Mouse (Mus musculus) liver, embryonic 14.5 days (tissue): ENCODE data around the gene Lztr1. TPM values are rescaled to one million over a fixed set of nuclear protein-coding genes. Genes with fewer than 3 reads are reported as not detected.

Experiments
- ATAC-seq: fragments of 200-750 bp; cut with Nextera tagmentation; 2 replicates; pipeline ENCODE4 v1.8.0; 2017; ENCODE audit warnings: moderate number of reproducible peaks, mild to moderate bottlenecking, moderate library complexity; ENCODE audit not compliant: insufficient read depth
- DNase-seq, 3 experiments: peaks; one replicate each; pipeline ENCODE4 v3.0.0-alpha.2; 2012 to 2013; ENCODE audit warnings: low read depth in 3 of 3, low spot score in 3 of 3
- H3K27ac ChIP-seq: fragments of 300-500 bp; sonication (generic); 2 replicates; pipeline ENCODE4 v1.5.1; 2014; ENCODE audit warnings: moderate library complexity, mild to moderate bottlenecking, control low read depth, inconsistent platforms
- H3K27me3 ChIP-seq: fragments of 300-500 bp; sonication (generic); 2 replicates; pipeline ENCODE4 v1.6.1; 2014; ENCODE audit warnings: mild to moderate bottlenecking, low read length, moderate library complexity; ENCODE audit not compliant: control insufficient read depth, insufficient read depth
- H3K36me3 ChIP-seq: fragments of 300-500 bp; sonication (generic); replicated peaks from 2 replicates; pipeline ENCODE4 v1.6.1; 2014; ENCODE audit warnings: low read depth; ENCODE audit not compliant: control insufficient read depth, insufficient read depth
- H3K4me1 ChIP-seq, 2 experiments: fragments of 200-500 bp in 1 of 2; fragments of 300-500 bp in 1 of 2; sonication (generic) in 1 of 2; replicated peaks; 2 replicates each; pipeline ENCODE4 v1.6.1; 2012 to 2014; ENCODE audit warnings: antibody characterized with exemption in 1 of 2, inconsistent platforms in 1 of 2, low read length in 1 of 2; ENCODE audit not compliant: control insufficient read depth in 2 of 2, insufficient read depth in 2 of 2
- H3K4me2 ChIP-seq: fragments of 300-500 bp; sonication (generic); 2 replicates; pipeline ENCODE4 v1.6.1; 2014; ENCODE audit warnings: low read depth, mild to moderate bottlenecking, control low read depth, moderate library complexity
- H3K4me3 ChIP-seq, 2 experiments: fragments of 200-500 bp in 1 of 2; fragments of 300-500 bp in 1 of 2; sonication (generic) in 1 of 2; 2 replicates each; pipeline ENCODE4 v1.5.1; 2012 to 2014; ENCODE audit warnings: low read depth in 2 of 2, low read length in 2 of 2, mild to moderate bottlenecking in 2 of 2, control low read depth in 1 of 2, inconsistent platforms in 1 of 2, moderate library complexity in 1 of 2; ENCODE audit not compliant: insufficient read depth in 1 of 2
- H3K9ac ChIP-seq: fragments of 300-500 bp; sonication (generic); replicated peaks from 2 replicates; pipeline ENCODE4 v1.6.1; 2014; ENCODE audit warnings: mild to moderate bottlenecking, control low read depth, moderate library complexity
- H3K9me3 ChIP-seq: fragments of 300-500 bp; sonication (generic); 2 replicates; pipeline ENCODE4 v1.6.1; 2016; ENCODE audit warnings: low read length, mixed read lengths; ENCODE audit not compliant: control insufficient read depth
- CTCF ChIP-seq: IDR thresholded peaks from 2 replicates; pipeline ENCODE4 v1.5.1; 2016; ENCODE audit warnings: antibody characterized with exemption, low read depth, control low read depth
- EP300 ChIP-seq: IDR thresholded peaks from 2 replicates; pipeline ENCODE4 v1.6.1; 2016; ENCODE audit warnings: antibody characterized with exemption, low read depth
- WGBS: fragments of 180-500 bp; shearing (Covaris S2); extraction: QIAGEN DNeasy Blood & Tissue Kit; methylation state at CpG from one replicate; pipeline ENCODE4 v1.1.7; 2014; ENCODE audit not compliant: insufficient replicate concordance; 5-methylcytosine and 5-hydroxymethylcytosine counted together
- polyA plus RNA-seq, 2 experiments: library from polyadenylated mRNA; depleted of rRNA in 1 of 2; stranded (reverse) in 1 of 2; unstranded in 1 of 2; fragments of >200 nt; fragmentation: Nextera tagmentation in 1 of 2; extraction: Ambion mirVana in 1 of 2; gene quantifications; 2 replicates each; pipeline versions ENCODE4 v1.2.1 to v1.2.3; 2012 to 2014

The Lztr1 gene
- polyA plus RNA-seq, 2 experiments: 15.5 to 32.5 TPM

GRCm38 (mm10) chr16:17566186-17566585 is 57.7 kb downstream of the Lztr1 start:
- Histone ChIP-seq H3K27me3 (peaks cover 2% of the 10 kb centered on the region; the same call in 1 of the 2 replicates), H3K36me3 (no peaks in the 10 kb centered on the region), H3K27ac (no peak overlapping the region), H3K4me3 (no peak overlapping the region), H3K9me3 (no peaks in the 10 kb centered on the region), H3K9ac (no peak overlapping the region), H3K4me2 (no peak overlapping the region), H3K4me1 (peaks cover 3 to 4% of the 10 kb centered on the region in 2 experiments; a peak in 3 of 4 replicates)
- no peak for DNase-seq
- ATAC-seq: no peak
- 29% methylated on average over 4 of the region's 4 CpGs for WGBS
- peak; percentile 28; the same call in 1 of the 2 replicates for TF ChIP-seq CTCF
- no peak for TF ChIP-seq EP300

Other genes with a start within 250 kb of the Lztr1 start
- gene Tmem191c, start 232.6 kb upstream of the Lztr1 start, polyA plus RNA-seq (2012; rRNA removed): 2.9 and 4.3 TPM in 2 replicates
- gene Tmem191c, start 232.6 kb upstream of the Lztr1 start, polyA plus RNA-seq (2014; fragmentation: Nextera tagmentation; extraction: Ambion mirVana): 1.6 TPM in 2 replicates
- gene Serpind1, start 177.3 kb upstream of the Lztr1 start, polyA plus RNA-seq (2012; rRNA removed): 101 and 113 TPM in 2 replicates
- gene Serpind1, start 177.3 kb upstream of the Lztr1 start, polyA plus RNA-seq (2014; fragmentation: Nextera tagmentation; extraction: Ambion mirVana): 154 and 169 TPM in 2 replicates
- gene Snap29, start 102.7 kb upstream of the Lztr1 start, polyA plus RNA-seq (2012; rRNA removed): 3.1 and 4.3 TPM in 2 replicates
- gene Snap29, start 102.7 kb upstream of the Lztr1 start, polyA plus RNA-seq (2014; fragmentation: Nextera tagmentation; extraction: Ambion mirVana): 4.5 and 4.9 TPM in 2 replicates
- 15.9 and 19.0 TPM in 2 replicates for gene Pi4ka, start 102.4 kb upstream of the Lztr1 start, polyA plus RNA-seq (2012; rRNA removed)
- 13.7 and 16.8 TPM in 2 replicates for gene Pi4ka, start 102.4 kb upstream of the Lztr1 start, polyA plus RNA-seq (2014; fragmentation: Nextera tagmentation; extraction: Ambion mirVana)
- 6.8 and 8.0 TPM in 2 replicates for gene Crkl, start 56.7 kb upstream of the Lztr1 start, polyA plus RNA-seq (2012; rRNA removed)
- gene Crkl, start 56.7 kb upstream of the Lztr1 start, polyA plus RNA-seq (2014; fragmentation: Nextera tagmentation; extraction: Ambion mirVana): 18.8 and 25.0 TPM in 2 replicates
- gene Aifm3, start 19.1 kb upstream of the Lztr1 start, polyA plus RNA-seq (2012; rRNA removed): 0.67 and 1.3 TPM in 2 replicates
- 0.53 and 0.99 TPM in 2 replicates for gene Aifm3, start 19.1 kb upstream of the Lztr1 start, polyA plus RNA-seq (2014; fragmentation: Nextera tagmentation; extraction: Ambion mirVana)
- 20.4 and 21.8 TPM in 2 replicates for gene Thap7, start 22.4 kb downstream of the Lztr1 start, polyA plus RNA-seq (2012; rRNA removed)
- gene Thap7, start 22.4 kb downstream of the Lztr1 start, polyA plus RNA-seq (2014; fragmentation: Nextera tagmentation; extraction: Ambion mirVana): 19.7 and 24.5 TPM in 2 replicates
- 0.02 TPM in 1 of 2 replicates, not detected in the other for gene Lrrc74b, start 52.6 kb downstream of the Lztr1 start, polyA plus RNA-seq (2012; rRNA removed)
- 0.06 TPM in 1 of 2 replicates, not detected in the other for gene Lrrc74b, start 52.6 kb downstream of the Lztr1 start, polyA plus RNA-seq (2014; fragmentation: Nextera tagmentation; extraction: Ambion mirVana)
- gene P2rx6, start 53.2 kb downstream of the Lztr1 start, polyA plus RNA-seq (2012; rRNA removed): 0.05 and 0.06 TPM in 2 replicates
- gene P2rx6, start 53.2 kb downstream of the Lztr1 start, polyA plus RNA-seq (2014; fragmentation: Nextera tagmentation; extraction: Ambion mirVana): 0.13 TPM in 1 of 2 replicates, not detected in the other
- 1.1 and 2.0 TPM in 2 replicates for gene Slc7a4, start 74.5 kb downstream of the Lztr1 start, polyA plus RNA-seq (2012; rRNA removed)
- 1.3 and 1.8 TPM in 2 replicates for gene Slc7a4, start 74.5 kb downstream of the Lztr1 start, polyA plus RNA-seq (2014; fragmentation: Nextera tagmentation; extraction: Ambion mirVana)
- gene Smpd4, start 110.7 kb downstream of the Lztr1 start, polyA plus RNA-seq (2012; rRNA removed): 28.8 and 33.7 TPM in 2 replicates
- gene Smpd4, start 110.7 kb downstream of the Lztr1 start, polyA plus RNA-seq (2014; fragmentation: Nextera tagmentation; extraction: Ambion mirVana): 18.8 and 21.7 TPM in 2 replicates
- 1.6 and 2.5 TPM in 2 replicates for gene Ccdc74a, start 137.8 kb downstream of the Lztr1 start, polyA plus RNA-seq (2012; rRNA removed)
- gene Ccdc74a, start 137.8 kb downstream of the Lztr1 start, polyA plus RNA-seq (2014; fragmentation: Nextera tagmentation; extraction: Ambion mirVana): 2.6 and 3.4 TPM in 2 replicates
- 18.0 and 20.6 TPM in 2 replicates for gene Med15, start 224.2 kb downstream of the Lztr1 start, polyA plus RNA-seq (2012; rRNA removed)
- gene Med15, start 224.2 kb downstream of the Lztr1 start, polyA plus RNA-seq (2014; fragmentation: Nextera tagmentation; extraction: Ambion mirVana): 11.4 and 14.8 TPM in 2 replicates